Mouse (Mus musculus) midbrain, embryonic 14.5 days (tissue): Measurements from ENCODE around the gene Eef1a1. TPM values are rescaled to one million over a fixed set of nuclear protein-coding genes. Genes with fewer than 3 reads are reported as not detected.
A peak's percentile ranks its signal among the peaks of the same experiment; 100 is the strongest.
"Not testable (repeated sequence)": the region's sequence is repeated elsewhere in the genome, so short reads cannot be mapped to it uniquely, and the experiment has no call there.

ENCODE experiments used
- ATAC-seq: fragments of 200-750 bp; cut with Nextera tagmentation; 2 replicates; pipeline ENCODE4 v1.8.0; 2017; ENCODE audit warnings: moderate number of reproducible peaks, moderate library complexity; ENCODE audit not compliant: low FRiP score, low TSS enrichment
- DNase-seq: peaks from one replicate; pipeline ENCODE4 v3.0.0-alpha.2; 2015
- H3K27ac ChIP-seq: fragments of 300-500 bp; sonication (generic); replicated peaks from 2 replicates; pipeline ENCODE4 v1.5.1; 2014; ENCODE audit warnings: mild to moderate bottlenecking, low read depth, low read length, moderate library complexity
- H3K27me3 ChIP-seq: fragments of 300-500 bp; sonication (generic); 2 replicates; pipeline ENCODE4 v1.6.1; 2014; ENCODE audit warnings: low read length, control low read depth, mixed read lengths; ENCODE audit not compliant: control insufficient read depth, insufficient read depth
- H3K36me3 ChIP-seq: fragments of 300-500 bp; sonication (generic); 2 replicates; pipeline ENCODE4 v1.6.1; 2014; ENCODE audit warnings: low read length, control low read depth; ENCODE audit not compliant: control insufficient read depth, insufficient read depth
- H3K4me1 ChIP-seq: fragments of 300-500 bp; sonication (generic); 2 replicates; pipeline ENCODE4 v1.6.1; 2014; ENCODE audit warnings: mild to moderate bottlenecking, antibody characterized with exemption, low read length, control low read depth; ENCODE audit not compliant: control insufficient read depth, insufficient read depth
- H3K4me2 ChIP-seq: fragments of 300-500 bp; sonication (generic); 2 replicates; pipeline ENCODE4 v1.6.1; 2014; ENCODE audit warnings: mild to moderate bottlenecking, low read length, moderate library complexity
- H3K4me3 ChIP-seq: fragments of 300-500 bp; sonication (generic); replicated peaks from 2 replicates; pipeline ENCODE4 v1.5.1; 2014; ENCODE audit warnings: low read depth, low read length
- H3K9ac ChIP-seq: fragments of 300-500 bp; sonication (generic); replicated peaks from 2 replicates; pipeline ENCODE4 v1.6.1; 2014; ENCODE audit warnings: mild to moderate bottlenecking, low read length, moderate library complexity
- H3K9me3 ChIP-seq: fragments of 300-500 bp; sonication (generic); 2 replicates; pipeline ENCODE4 v1.6.1; 2016; ENCODE audit warnings: low read length, control low read depth, mixed read lengths; ENCODE audit not compliant: control insufficient read depth
- WGBS: fragments of 180-500 bp; shearing (Covaris S2); extraction: QIAGEN DNeasy Blood & Tissue Kit; methylation state at CpG from one replicate; pipeline ENCODE4 v1.1.7; 2014; 5-methylcytosine and 5-hydroxymethylcytosine counted together
- polyA plus RNA-seq: library from polyadenylated mRNA; unstranded; fragments of >200 nt; fragmentation: Nextera tagmentation; extraction: Ambion mirVana; gene quantifications from 2 replicates; pipeline ENCODE4 v1.2.1, GENCODE M21; 2014

Gene Eef1a1
- polyA plus RNA-seq, 1 experiment from 2014 or later = 4,401 TPM

- no peak for ATAC-seq
- Histone ChIP-seq H3K27ac (no peak overlapping the region), H3K9me3 (no peaks in the 10 kb centered on the region), H3K36me3 (peaks cover 1% of the 10 kb centered on the region; the same call in 1 of the 2 replicates), H3K9ac (no peak overlapping the region), H3K27me3 (no peaks in the 10 kb centered on the region), H3K4me2 (no peak overlapping the region), H3K4me1 (peaks cover 16% of the 10 kb centered on the region; the same call in 1 of the 2 replicates), H3K4me3 (no peak overlapping the region)
- WGBS = 85% methylated on average over 3 of the region's 3 CpGs
- DNase-seq = no peak
Measured at GRCm38 (mm10) chr9:78484660-78485059, 4.3 kb downstream of the Eef1a1 start.

DNA sequence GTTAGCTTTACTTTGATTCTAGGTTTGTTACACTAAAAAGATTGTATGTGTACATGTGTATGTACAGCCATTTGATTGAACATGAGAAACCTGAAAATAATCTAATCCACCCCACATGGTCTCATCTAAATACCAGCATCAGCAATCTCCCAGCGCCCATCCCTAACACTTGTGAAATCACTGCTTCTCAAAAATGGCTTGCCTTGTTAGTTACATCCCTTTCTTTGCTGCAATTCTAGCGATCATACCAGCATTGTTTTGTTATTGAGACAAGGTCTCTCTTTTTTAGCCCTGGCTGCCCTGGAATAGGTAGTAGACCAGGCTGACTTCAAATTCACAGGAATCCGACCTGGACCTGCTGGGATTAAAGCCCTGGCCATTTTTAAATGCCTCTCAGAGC, 6.6 kb downstream of the Eef1a1 start:
- no peak for ATAC-seq
- Histone ChIP-seq H3K9ac (peak overlapping the region; percentile 86), H3K27me3 (no peaks in the 10 kb centered on the region), H3K27ac (peak overlapping the region; percentile 100), H3K4me2 (peak overlapping the region; percentile 58), H3K9me3 (no peaks in the 10 kb centered on the region), H3K4me3 (peak overlapping the region; percentile 56), H3K36me3 (peaks cover 22% of the 10 kb centered on the region), H3K4me1 (peaks cover 18% of the 10 kb centered on the region; the same call in 1 of the 2 replicates)
- no peak for DNase-seq
- WGBS = 8% methylated on average over 3 of the region's 3 CpGs

GRCm38 (mm10) chr9:78481423-78482331, 7.3 kb downstream of the Eef1a1 start:
- H3K4me3 ChIP-seq = peak overlapping the region; percentile 96
- peak overlapping the region; percentile 99 for H3K9ac ChIP-seq
- no peaks in the 10 kb centered on the region for H3K27me3 ChIP-seq
- WGBS = under 1% methylated on average over 73 of the region's 77 CpGs
- peaks cover 20% of the 10 kb centered on the region; the same call in 1 of the 2 replicates for H3K4me1 ChIP-seq
- H3K36me3 ChIP-seq = peaks cover 29% of the 10 kb centered on the region
- DNase-seq = peak; percentile 99
- H3K4me2 ChIP-seq = peak overlapping the region; percentile 64
- no peaks in the 10 kb centered on the region for H3K9me3 ChIP-seq
- ATAC-seq = peak; percentile 98
- H3K27ac ChIP-seq = peak overlapping the region; percentile 100

DNA sequence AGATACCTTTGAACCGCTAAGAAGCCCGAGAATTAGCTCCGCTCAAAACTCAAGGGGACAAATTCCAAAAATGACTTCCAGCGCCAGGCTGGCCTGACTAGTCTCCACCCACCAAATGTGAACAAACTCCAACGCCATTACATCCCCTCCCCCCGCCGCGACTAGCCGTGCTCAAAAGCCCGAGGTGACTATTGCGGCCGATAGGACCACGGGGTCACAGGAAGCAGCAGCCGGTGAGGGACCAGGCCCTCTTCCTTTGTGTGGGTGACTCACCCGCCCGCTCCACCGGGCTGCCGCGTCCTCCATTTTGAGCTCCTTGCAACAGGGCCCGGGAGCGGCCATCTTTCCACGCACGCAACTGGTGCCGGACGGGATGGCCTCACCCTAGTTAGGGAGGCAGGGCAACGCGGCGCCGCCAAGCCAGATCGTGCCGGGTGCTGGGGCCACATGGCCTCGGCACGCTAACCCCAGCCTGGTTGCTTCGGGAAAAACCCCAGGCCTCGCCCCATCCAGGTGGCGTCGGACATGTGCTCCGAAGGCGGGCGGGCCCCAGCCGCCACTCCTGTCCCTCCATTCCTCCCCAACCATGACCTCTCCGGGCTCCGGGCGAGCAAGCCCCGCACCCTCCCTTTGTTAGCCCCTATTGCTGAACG, 8.1 kb downstream of the Eef1a1 start:
- WGBS = under 1% methylated on average over 46 of the region's 46 CpGs
- H3K4me1 ChIP-seq = peaks cover 20% of the 10 kb centered on the region; the same call in 1 of the 2 replicates
- H3K9me3 ChIP-seq = no peaks in the 10 kb centered on the region

DNA sequence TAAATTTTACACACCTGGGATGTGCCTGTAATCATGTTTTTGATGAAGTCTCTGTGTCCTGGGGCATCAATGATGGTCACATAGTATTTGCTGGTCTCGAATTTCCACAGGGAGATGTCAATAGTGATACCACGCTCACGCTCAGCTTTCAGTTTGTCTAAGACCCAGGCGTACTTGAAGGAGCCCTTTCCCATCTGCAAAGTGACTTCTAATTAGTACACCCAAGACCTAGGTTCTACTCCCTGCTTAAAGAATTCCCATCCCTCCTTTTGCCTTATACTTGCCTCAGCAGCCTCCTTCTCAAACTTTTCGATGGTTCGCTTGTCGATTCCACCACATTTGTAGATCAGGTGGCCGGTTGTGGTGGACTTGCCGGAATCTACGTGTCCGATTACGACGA, 8.7 kb downstream of the Eef1a1 start:
- H3K36me3 ChIP-seq = peaks cover 41% of the 10 kb centered on the region
- H3K27me3 ChIP-seq, DNase-seq, ATAC-seq, H3K9me3 ChIP-seq: not testable (repeated sequence)
- H3K4me2 ChIP-seq = peak overlapping the region; percentile 64
- H3K4me1 ChIP-seq = peaks cover 20% of the 10 kb centered on the region; the same call in 1 of the 2 replicates
- peak overlapping the region; percentile 96 for H3K4me3 ChIP-seq
- peak overlapping the region; percentile 99 for H3K9ac ChIP-seq
- H3K27ac ChIP-seq = peak overlapping the region; percentile 93
- under 1% methylated on average over 13 of the region's 13 CpGs for WGBS

More for the DNA sequence above, 8.1 kb downstream of the Eef1a1 start:
- peak overlapping the region; percentile 93 for H3K27ac ChIP-seq
- ATAC-seq (peak; percentile 43), DNase-seq (peak; percentile 83)
- peak overlapping the region; percentile 96 for H3K4me3 ChIP-seq
- peaks cover 38% of the 10 kb centered on the region for H3K36me3 ChIP-seq
- peak overlapping the region; percentile 64 for H3K4me2 ChIP-seq
- no peaks in the 10 kb centered on the region for H3K27me3 ChIP-seq
- H3K9ac ChIP-seq = peak overlapping the region; percentile 99

DNA sequence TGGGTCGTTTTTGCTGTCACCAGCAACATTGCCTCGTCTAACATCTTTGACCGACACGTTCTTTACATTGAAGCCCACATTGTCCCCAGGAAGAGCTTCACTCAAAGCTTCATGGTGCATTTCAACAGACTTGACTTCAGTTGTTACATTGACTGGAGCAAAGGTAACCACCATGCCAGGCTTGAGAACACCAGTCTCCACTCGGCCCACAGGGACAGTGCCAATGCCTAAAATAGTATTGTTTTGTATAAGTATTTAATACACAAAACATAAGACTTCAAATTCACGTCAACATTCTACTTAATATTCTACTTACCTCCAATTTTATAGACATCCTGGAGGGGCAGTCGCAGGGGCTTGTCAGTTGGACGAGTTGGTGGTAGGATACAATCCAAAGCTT, 9.6 kb downstream of the Eef1a1 start:
- Histone ChIP-seq H3K4me3 (peak overlapping the region; percentile 96), H3K36me3 (peaks cover 49% of the 10 kb centered on the region), H3K4me2 (peak overlapping the region; percentile 64), H3K4me1 (peaks cover 20% of the 10 kb centered on the region; the same call in 1 of the 2 replicates), H3K9ac (peak overlapping the region; percentile 29; the same call in 1 of the 2 replicates)
- ATAC-seq, H3K27me3 ChIP-seq, H3K27ac ChIP-seq, DNase-seq, H3K9me3 ChIP-seq: not testable (repeated sequence)
- WGBS = 25% methylated on average over 8 of the region's 8 CpGs

GRCm38 (mm10) chr9:78478009-78478605, 10.8 kb downstream of the Eef1a1 start:
- not testable (repeated sequence) for ATAC-seq, DNase-seq, H3K27ac ChIP-seq, H3K9ac ChIP-seq, H3K4me3 ChIP-seq, H3K27me3 ChIP-seq, H3K9me3 ChIP-seq
- WGBS = 70% methylated on average over 1 of the region's 1 CpGs
- H3K36me3 ChIP-seq = peaks cover 61% of the 10 kb centered on the region
- H3K4me1 ChIP-seq = peaks cover 20% of the 10 kb centered on the region; the same call in 1 of the 2 replicates
- H3K4me2 ChIP-seq = peak overlapping the region; percentile 21; the same call in 1 of the 2 replicates

- Histone ChIP-seq H3K27me3 (no peaks in the 10 kb centered on the region), H3K9me3 (no peaks in the 10 kb centered on the region), H3K4me2 (peak overlapping the region; percentile 21; the same call in 1 of the 2 replicates), H3K9ac (0 out of 2 replicates have a peak overlapping the region, but pooled peaks have one; percentile 12), H3K36me3 (peaks cover 67% of the 10 kb centered on the region), H3K27ac (no peak overlapping the region), H3K4me1 (peaks cover 11% of the 10 kb centered on the region; the same call in 1 of the 2 replicates), H3K4me3 (no peak overlapping the region)
- 5% methylated on average over 5 of the region's 5 CpGs for whole genome bisulfite sequencing
- ATAC-seq (no peak), DNase-seq (peak; percentile 78)
Measured at GRCm38 (mm10) chr9:78477021-78477551, 11.9 kb downstream of the Eef1a1 start.
